Mouse (Mus musculus) ES-E14 (cell line): Measurements from ENCODE around the gene Rint1.

Experiments used
- CHD2 ChIP-seq: IDR thresholded peaks from 2 replicates; pipeline ENCODE4 v1.6.1; 2014; ENCODE audit warnings: mild to moderate bottlenecking, low read depth, low read length, inconsistent platforms
- HCFC1 ChIP-seq: IDR thresholded peaks from 2 replicates; pipeline ENCODE4 v1.6.1; 2012; ENCODE audit warnings: low read length, inconsistent platforms, borderline replicate concordance; ENCODE audit not compliant: insufficient read depth
- MAFK ChIP-seq: IDR thresholded peaks from 2 replicates; pipeline ENCODE4 v1.6.1; 2014; ENCODE audit warnings: mild to moderate bottlenecking, low read depth, low read length, inconsistent platforms; ENCODE audit not compliant: insufficient read depth
- ZC3H11A ChIP-seq: IDR thresholded peaks from 2 replicates; pipeline ENCODE4 v1.6.1; 2012; ENCODE audit warnings: low read depth, mild to moderate bottlenecking, inconsistent platforms, low read length, borderline replicate concordance
- ZNF384 ChIP-seq: IDR thresholded peaks from 2 replicates; pipeline ENCODE4 v1.6.1; 2012; ENCODE audit warnings: low read depth, low read length, inconsistent platforms

DNA sequence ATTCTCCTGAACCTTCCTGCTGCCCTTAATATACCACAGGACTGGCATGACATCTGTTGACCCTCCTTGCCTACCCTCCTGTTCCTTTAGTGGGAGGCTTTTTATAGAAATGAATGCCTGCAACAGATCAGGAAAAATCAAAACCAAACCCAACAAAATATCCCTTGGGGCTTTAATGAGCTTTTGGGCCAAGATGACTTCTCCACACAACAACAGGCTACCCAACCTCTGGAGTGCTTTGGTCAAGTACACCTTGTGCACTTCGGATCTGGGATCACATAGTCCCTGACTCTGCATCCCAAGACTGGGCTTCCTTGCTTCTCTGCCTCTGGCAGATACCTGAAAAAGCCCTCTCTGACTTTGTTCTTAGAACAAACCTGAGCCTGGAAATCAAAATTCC lies 68.7 kb downstream of the Rint1 start:
- TF ChIP-seq ZNF384 (no peak), CHD2 (no peak), ZC3H11A (no peak), HCFC1 (no peak), MAFK (no peak)
